Mouse (Mus musculus) kidney, embryonic 15.5 days (tissue): Measurements from ENCODE around the gene Rrp12. TPM values are rescaled to one million over a fixed set of nuclear protein-coding genes. Genes with fewer than 3 reads are reported as not detected.
"Not testable (repeated sequence)": the region's sequence is repeated elsewhere in the genome, so short reads cannot be mapped to it uniquely, and the experiment has no call there.

Experiments
- ATAC-seq: fragments of 200-750 bp; cut with Nextera tagmentation; replicated peaks from 2 replicates; pipeline ENCODE4 v1.8.0; 2017; ENCODE audit warnings: moderate TSS enrichment; ENCODE audit not compliant: low FRiP score
- H3K27ac ChIP-seq: fragments of 300-500 bp; sonication (generic); 2 replicates; pipeline ENCODE4 v1.5.1; 2015; ENCODE audit warnings: mild to moderate bottlenecking, inconsistent platforms
- H3K27me3 ChIP-seq: fragments of 300-500 bp; sonication (generic); 2 replicates; pipeline ENCODE4 v1.6.1; 2015; ENCODE audit warnings: inconsistent platforms
- H3K36me3 ChIP-seq: fragments of 300-500 bp; sonication (generic); 2 replicates; pipeline ENCODE4 v1.6.1; 2015; ENCODE audit warnings: inconsistent platforms
- H3K4me1 ChIP-seq: fragments of 300-500 bp; sonication (generic); 2 replicates; pipeline ENCODE4 v1.6.1; 2015; ENCODE audit warnings: inconsistent platforms
- H3K4me2 ChIP-seq: fragments of 300-500 bp; sonication (generic); 2 replicates; pipeline ENCODE4 v1.6.1; 2015; ENCODE audit warnings: moderate library complexity, mild to moderate bottlenecking, inconsistent platforms
- H3K4me3 ChIP-seq: fragments of 300-500 bp; sonication (generic); replicated peaks from 2 replicates; pipeline ENCODE4 v1.5.1; 2015; ENCODE audit warnings: mild to moderate bottlenecking, inconsistent platforms
- H3K9ac ChIP-seq: fragments of 300-500 bp; sonication (generic); 2 replicates; pipeline ENCODE4 v1.6.1; 2015; ENCODE audit warnings: mild to moderate bottlenecking, inconsistent platforms
- H3K9me3 ChIP-seq: fragments of 300-500 bp; sonication (generic); replicated peaks from 2 replicates; pipeline ENCODE4 v1.6.1; 2016; ENCODE audit warnings: inconsistent platforms
- WGBS: fragments of 180-500 bp; shearing (Covaris S2); methylation state at CpG from one replicate; pipeline ENCODE4 v1.1.7; 2015; ENCODE audit warnings: mixed read lengths; 5-methylcytosine and 5-hydroxymethylcytosine counted together
- polyA plus RNA-seq: library from polyadenylated mRNA; unstranded; fragments of >200 nt; fragmentation: Nextera tagmentation; extraction: Ambion mirVana; gene quantifications from 2 replicates; pipeline ENCODE4 v1.2.1, GENCODE M21; 2015

Gene Rrp12
- polyA plus RNA-seq, 1 experiment from 2014 or later: 18.8 TPM

DNA sequence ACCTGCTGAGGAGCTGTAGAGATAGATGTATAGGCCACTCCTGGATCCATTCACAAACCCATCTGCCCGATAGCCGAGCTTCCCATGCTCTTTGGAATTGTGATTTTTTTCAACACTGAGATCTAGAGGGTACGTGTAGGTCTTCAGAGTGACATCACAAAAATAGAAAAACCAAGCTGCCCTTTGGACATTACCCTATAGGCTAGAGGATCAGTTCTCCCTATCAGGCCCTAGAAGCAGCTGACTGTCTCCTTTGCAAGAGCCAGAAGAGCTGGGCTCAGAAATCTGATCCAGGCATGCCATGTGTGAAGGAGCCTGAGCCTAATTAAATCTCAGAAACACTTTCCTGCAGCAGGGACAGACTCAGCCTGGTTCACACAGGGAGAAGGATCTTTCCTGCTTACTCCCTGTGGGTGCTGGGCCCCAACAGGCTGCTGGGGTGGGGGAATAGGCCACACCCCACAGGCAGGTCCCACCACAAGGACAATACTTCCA, 38.1 kb downstream of the Rrp12 start:
- ATAC-seq: no peak
- no peak overlapping the region for H3K4me2 ChIP-seq
- no peaks in the 10 kb centered on the region for H3K27me3 ChIP-seq
- H3K27ac ChIP-seq: peak overlapping the region; percentile 55
- 62% methylated on average over 3 of the region's 3 CpGs for WGBS
- no peaks in the 10 kb centered on the region for H3K9me3 ChIP-seq
- H3K4me3 ChIP-seq: no peak overlapping the region
- no peak overlapping the region for H3K9ac ChIP-seq
- H3K4me1 ChIP-seq: peaks cover 5% of the 10 kb centered on the region; the same call in 1 of the 2 replicates
- H3K36me3 ChIP-seq: peaks cover 20% of the 10 kb centered on the region

GRCm38 (mm10) chr19:41857086-41857762, 38.7 kb downstream of the Rrp12 start:
- 74% methylated on average over 5 of the region's 5 CpGs for WGBS
- no peak overlapping the region for H3K4me2 ChIP-seq

GRCm38 (mm10) chr19:41852423-41852822, 43.5 kb downstream of the Rrp12 start:
- Histone ChIP-seq H3K4me1 (peaks cover 23% of the 10 kb centered on the region), H3K27ac (no peak overlapping the region), H3K9me3 (no peaks in the 10 kb centered on the region), H3K4me3 (no peak overlapping the region), H3K27me3 (no peaks in the 10 kb centered on the region), H3K9ac (no peak overlapping the region), H3K4me2 (no peak overlapping the region), H3K36me3 (no peaks in the 10 kb centered on the region)
- 82% methylated on average over 4 of the region's 4 CpGs for WGBS
- no peak for ATAC-seq

More at GRCm38 (mm10) chr19:41857086-41857762, 38.7 kb downstream of the Rrp12 start:
- H3K9ac ChIP-seq: no peak overlapping the region
- H3K9me3 ChIP-seq: no peaks in the 10 kb centered on the region
- H3K4me3 ChIP-seq: no peak overlapping the region
- H3K36me3 ChIP-seq: peaks cover 13% of the 10 kb centered on the region
- ATAC-seq: no peak
- no peak overlapping the region for H3K27ac ChIP-seq
- no peaks in the 10 kb centered on the region for H3K27me3 ChIP-seq
- peaks cover 5% of the 10 kb centered on the region; the same call in 1 of the 2 replicates for H3K4me1 ChIP-seq

- peak overlapping the region; percentile 28 for H3K4me2 ChIP-seq
- peak overlapping the region; percentile 88 for H3K27ac ChIP-seq
These were observed 45.0 kb downstream of the Rrp12 start for GRCm38 (mm10) chr19:41850719-41851543.

GRCm38 (mm10) chr19:41850021-41850718, 45.8 kb downstream of the Rrp12 start:
- Histone ChIP-seq H3K9me3 (no peaks in the 10 kb centered on the region), H3K4me2 (peak overlapping the region; percentile 28), H3K27ac (peak overlapping the region; percentile 88), H3K4me1 (peaks cover 38% of the 10 kb centered on the region), H3K9ac (no peak overlapping the region), H3K36me3 (no peaks in the 10 kb centered on the region), H3K4me3 (no peak overlapping the region), H3K27me3 (peaks cover 3% of the 10 kb centered on the region)
- WGBS: 20% methylated on average over 6 of the region's 6 CpGs
- ATAC-seq: no peak

More at GRCm38 (mm10) chr19:41850719-41851543, 45.0 kb downstream of the Rrp12 start:
- ATAC-seq: no peak
- H3K4me3 ChIP-seq: no peak overlapping the region; the same call in 1 of the 2 replicates
- H3K27me3 ChIP-seq: no peaks in the 10 kb centered on the region
- WGBS: 17% methylated on average over 14 of the region's 14 CpGs
- H3K36me3 ChIP-seq: no peaks in the 10 kb centered on the region
- H3K9ac ChIP-seq: no peak overlapping the region
- H3K4me1 ChIP-seq: peaks cover 36% of the 10 kb centered on the region
- H3K9me3 ChIP-seq: no peaks in the 10 kb centered on the region

DNA sequence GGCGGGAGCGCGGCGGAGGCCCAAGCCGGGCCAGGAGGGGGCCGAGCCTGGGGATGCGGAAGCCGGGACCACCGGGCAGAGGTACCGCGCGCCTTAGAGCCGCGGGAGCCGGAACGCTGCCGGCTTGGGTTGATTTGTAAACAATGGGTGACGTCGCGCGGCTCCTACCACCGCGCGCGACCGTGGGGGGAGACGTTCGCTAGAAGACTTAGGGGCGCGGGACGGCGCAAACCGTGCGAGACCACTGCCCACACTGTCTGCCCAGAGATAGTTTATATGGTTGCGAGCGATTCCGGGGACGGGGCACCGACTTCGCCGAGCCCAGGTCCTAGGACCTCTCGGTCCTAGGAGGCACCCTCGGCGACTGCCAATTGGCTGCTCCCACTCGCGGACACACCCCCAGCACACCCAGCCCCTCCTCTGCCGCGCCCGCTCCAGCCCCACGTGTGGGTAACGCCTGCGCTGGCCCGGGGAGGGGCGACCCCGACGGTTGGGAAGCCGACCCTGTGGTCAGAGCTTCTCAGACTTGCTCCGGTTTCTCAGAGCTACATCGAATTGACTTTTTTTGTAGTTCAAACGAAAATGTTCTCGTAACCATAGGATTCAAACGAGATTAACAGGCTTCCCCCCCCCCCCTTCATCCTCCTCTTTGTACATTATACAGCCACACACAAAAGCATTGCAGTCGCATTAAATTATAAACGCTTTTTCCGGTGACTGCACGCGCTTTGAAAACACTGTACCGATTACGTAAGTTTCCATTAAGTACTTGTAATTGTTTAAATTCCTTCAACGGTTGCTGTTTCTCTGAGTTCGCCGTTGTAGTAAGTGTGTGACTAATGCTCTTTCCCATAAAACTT, 47.8 kb downstream of the Rrp12 start, which contains the start of gene Frat2:
Gene Frat2 (minus strand): TSS at position 141 of the 860 bp plus-strand sequence.
- under 1% methylated on average over 70 of the region's 72 CpGs for WGBS
- H3K9ac ChIP-seq: peak within 1 kb of the TSS; percentile 70
- no peaks in the 10 kb centered on the region for H3K9me3 ChIP-seq
- peak within 1 kb of the TSS; percentile 98 for H3K4me2 ChIP-seq
- peak within 1 kb of the TSS; percentile 80 for H3K4me3 ChIP-seq
- H3K4me1 ChIP-seq: peaks cover 38% of the 10 kb centered on the region
- H3K36me3 ChIP-seq: no peaks in the 10 kb centered on the region
- ATAC-seq: peak; percentile 96
- peak within 1 kb of the TSS; percentile 95 for H3K27ac ChIP-seq
- peaks cover 6% of the 10 kb centered on the region for H3K27me3 ChIP-seq

DNA sequence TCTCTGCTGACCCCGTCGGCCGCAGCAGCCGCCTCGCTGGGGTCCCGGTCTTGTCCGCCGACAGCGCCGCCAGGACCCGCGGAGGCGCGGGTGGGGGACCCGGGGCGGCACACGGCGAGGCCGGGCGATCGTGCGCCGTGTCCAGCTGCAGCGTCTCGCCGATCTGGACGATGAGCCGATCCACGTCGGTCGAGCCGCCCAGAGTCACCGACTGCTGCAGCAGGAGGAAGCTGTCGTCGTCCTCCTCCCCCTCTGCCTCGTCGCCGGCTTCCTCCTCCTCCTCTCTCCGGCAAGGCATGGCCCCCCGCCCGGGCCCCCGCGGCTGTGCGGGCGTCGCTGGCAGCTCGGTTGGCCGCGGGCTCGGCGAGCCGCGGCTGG, 48.4 kb downstream of the Rrp12 start:
- H3K36me3 ChIP-seq, H3K27me3 ChIP-seq, H3K9me3 ChIP-seq: not testable (repeated sequence)
- Histone ChIP-seq H3K4me2 (peak overlapping the region; percentile 98), H3K27ac (peak overlapping the region; percentile 95), H3K4me1 (peaks cover 38% of the 10 kb centered on the region), H3K4me3 (peak overlapping the region; percentile 80), H3K9ac (peak overlapping the region; percentile 70)
- ATAC-seq: peak; percentile 57
- WGBS: 0% methylated on average over 39 of the region's 53 CpGs

DNA sequence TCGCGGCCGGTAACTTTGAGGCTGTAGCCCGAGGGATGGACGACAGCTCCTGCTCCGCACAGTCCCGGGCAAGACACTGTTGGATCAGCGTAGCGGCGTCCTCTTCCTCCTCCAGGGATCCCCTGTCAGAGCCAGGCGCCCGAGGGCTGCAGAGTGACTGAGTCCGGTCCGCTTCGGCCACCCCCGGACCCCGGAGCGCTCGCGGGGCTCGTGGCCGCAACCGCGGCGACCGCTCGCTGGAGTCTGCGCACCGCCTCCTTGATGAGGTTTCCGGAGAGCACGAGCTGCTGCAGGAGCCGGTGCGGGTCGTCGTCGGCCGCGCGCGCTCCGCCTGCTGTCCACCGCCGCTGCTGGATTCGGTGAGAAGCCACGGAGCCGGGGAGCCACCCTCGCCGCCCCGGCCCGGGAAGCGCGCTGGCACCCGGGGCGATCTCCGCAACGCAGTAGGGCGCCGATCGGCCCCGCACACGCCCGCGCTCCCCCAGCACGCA, 48.8 kb downstream of the Rrp12 start:
- under 1% methylated on average over 61 of the region's 64 CpGs for WGBS

GRCm38 (mm10) chr19:41846366-41847090, 49.4 kb downstream of the Rrp12 start:
- Histone ChIP-seq H3K27ac (peak overlapping the region; percentile 95), H3K4me3 (peak overlapping the region; percentile 80), H3K9me3 (no peaks in the 10 kb centered on the region), H3K36me3 (no peaks in the 10 kb centered on the region), H3K9ac (peak overlapping the region; percentile 70), H3K4me2 (peak overlapping the region; percentile 98), H3K4me1 (peaks cover 34% of the 10 kb centered on the region), H3K27me3 (peaks cover 6% of the 10 kb centered on the region)
- ATAC-seq: no peak
- WGBS: 9% methylated on average over 21 of the region's 21 CpGs

More for the DNA sequence above, 48.8 kb downstream of the Rrp12 start:
- H3K27ac ChIP-seq: peak overlapping the region; percentile 95
- peaks cover 6% of the 10 kb centered on the region for H3K27me3 ChIP-seq
- peak overlapping the region; percentile 70 for H3K9ac ChIP-seq
- no peaks in the 10 kb centered on the region for H3K9me3 ChIP-seq
- no peaks in the 10 kb centered on the region for H3K36me3 ChIP-seq
- ATAC-seq: no peak
- peak overlapping the region; percentile 80 for H3K4me3 ChIP-seq
- peaks cover 38% of the 10 kb centered on the region for H3K4me1 ChIP-seq
- peak overlapping the region; percentile 98 for H3K4me2 ChIP-seq

DNA sequence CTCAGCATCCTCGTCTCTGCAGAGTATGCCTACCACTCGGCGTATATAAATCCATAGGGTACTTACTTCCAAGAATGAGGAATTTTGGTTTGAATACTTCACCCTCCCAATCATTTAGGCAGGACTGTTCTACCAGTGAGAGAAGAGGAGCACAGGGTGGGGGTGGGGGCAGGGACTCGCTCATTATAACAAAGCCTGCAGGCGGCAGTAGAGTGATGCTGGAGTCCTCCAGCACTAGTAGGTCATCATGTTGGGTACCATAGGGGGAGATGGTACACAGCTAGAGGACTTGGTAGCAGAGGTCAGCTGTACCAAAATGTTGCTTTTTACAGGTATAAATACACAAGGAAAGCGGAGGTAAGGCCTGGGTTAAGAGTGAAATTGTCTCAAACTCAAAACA, 51.6 kb downstream of the Rrp12 start:
- H3K27me3 ChIP-seq: peaks cover 7% of the 10 kb centered on the region
- ATAC-seq: no peak
- no peak overlapping the region for H3K4me3 ChIP-seq
- no peak overlapping the region for H3K4me2 ChIP-seq
- no peak overlapping the region for H3K27ac ChIP-seq
- H3K9me3 ChIP-seq: no peaks in the 10 kb centered on the region
- H3K4me1 ChIP-seq: peaks cover 15% of the 10 kb centered on the region
- no peaks in the 10 kb centered on the region for H3K36me3 ChIP-seq
- 84% methylated on average over 6 of the region's 6 CpGs for WGBS
- no peak overlapping the region for H3K9ac ChIP-seq
